Mouse (Mus musculus) limb, embryonic 14.5 days (tissue): ENCODE data around the gene 4931414P19Rik. TPM values are rescaled to one million over a fixed set of nuclear protein-coding genes. Genes with fewer than 3 reads are reported as not detected.
"Not testable (repeated sequence)": the region's sequence is repeated elsewhere in the genome, so short reads cannot be mapped to it uniquely, and the experiment has no call there.

Source experiments
- ATAC-seq: fragments of 200-750 bp; cut with Nextera tagmentation; 2 replicates; pipeline ENCODE4 v1.8.0; 2017; ENCODE audit warnings: low read depth, moderate number of reproducible peaks, moderate TSS enrichment; ENCODE audit not compliant: low FRiP score
- DNase-seq: peaks from one replicate; pipeline ENCODE4 v3.0.0-alpha.2; 2015; ENCODE audit warnings: low spot score
- H3K27ac ChIP-seq: fragments of 300-500 bp; sonication (generic); replicated peaks from 2 replicates; pipeline ENCODE4 v1.5.1; 2014; ENCODE audit warnings: low read depth, mild to moderate bottlenecking, low read length, moderate library complexity, mixed read lengths
- H3K27me3 ChIP-seq: fragments of 300-500 bp; sonication (generic); 2 replicates; pipeline ENCODE4 v1.6.1; 2014; ENCODE audit warnings: low read length, mixed read lengths; ENCODE audit not compliant: control insufficient read depth, insufficient read depth
- H3K36me3 ChIP-seq: fragments of 300-500 bp; sonication (generic); 2 replicates; pipeline ENCODE4 v1.6.1; 2014; ENCODE audit warnings: mild to moderate bottlenecking, low read length, moderate library complexity, mixed read lengths; ENCODE audit not compliant: control insufficient read depth, insufficient read depth
- H3K4me1 ChIP-seq: fragments of 300-500 bp; sonication (generic); 2 replicates; pipeline ENCODE4 v1.6.1; 2014; ENCODE audit warnings: antibody characterized with exemption, low read length, mixed read lengths; ENCODE audit not compliant: control insufficient read depth, insufficient read depth
- H3K4me2 ChIP-seq: fragments of 300-500 bp; sonication (generic); replicated peaks from 2 replicates; pipeline ENCODE4 v1.6.1; 2014; ENCODE audit warnings: low read depth, mild to moderate bottlenecking, low read length, moderate library complexity; ENCODE audit not compliant: severe bottlenecking
- H3K4me3 ChIP-seq: fragments of 300-500 bp; sonication (generic); replicated peaks from 2 replicates; pipeline ENCODE4 v1.5.1; 2014; ENCODE audit warnings: low read length
- H3K9ac ChIP-seq: fragments of 300-500 bp; sonication (generic); 2 replicates; pipeline ENCODE4 v1.6.1; 2014; ENCODE audit warnings: mild to moderate bottlenecking, low read depth, low read length, moderate library complexity; ENCODE audit not compliant: severe bottlenecking
- H3K9me3 ChIP-seq: fragments of 300-500 bp; sonication (generic); 2 replicates; pipeline ENCODE4 v1.6.1; 2016; ENCODE audit warnings: low read length; ENCODE audit not compliant: control insufficient read depth
- POLR2A ChIP-seq: fragments of 200-500 bp; IDR thresholded peaks from 2 replicates; pipeline ENCODE4 v1.8.0; 2012; ENCODE audit warnings: inconsistent platforms, mild to moderate bottlenecking, moderate library complexity, borderline replicate concordance; ENCODE audit not compliant: insufficient read depth, insufficient read length; ENCODE audit errors: extremely low read depth
- WGBS: fragments of 180-500 bp; shearing (Covaris S2); extraction: QIAGEN DNeasy Blood & Tissue Kit; methylation state at CpG from one replicate; pipeline ENCODE4 v1.1.7; 2014; 5-methylcytosine and 5-hydroxymethylcytosine counted together
- polyA plus RNA-seq, 2 experiments: library from polyadenylated mRNA; depleted of rRNA in 1 of 2; stranded (reverse) in 1 of 2; unstranded in 1 of 2; fragments of >200 nt; fragmentation: Nextera tagmentation in 1 of 2; extraction: Ambion mirVana in 1 of 2; gene quantifications; 2 replicates each; pipeline versions ENCODE4 v1.2.1 to v1.2.3; 2012 to 2014

Gene 4931414P19Rik
- polyA plus RNA-seq, 2 experiments: 4.4 to 14.0 TPM

- WGBS: under 1% methylated on average over 18 of the region's 25 CpGs
- ATAC-seq (peak; percentile 96), DNase-seq (peak; percentile 92)
- H3K9ac ChIP-seq: peak within 1 kb of the TSS; percentile 87
- peaks cover 25% of the 10 kb centered on the region for H3K36me3 ChIP-seq
- H3K4me1 ChIP-seq: peaks cover 4% of the 10 kb centered on the region
- no peaks in the 10 kb centered on the region for H3K27me3 ChIP-seq
- peak within 1 kb of the TSS; percentile 69 for H3K4me2 ChIP-seq
- no peak for TF ChIP-seq POLR2A
- no peaks in the 10 kb centered on the region for H3K9me3 ChIP-seq
- H3K27ac ChIP-seq: peak within 1 kb of the TSS; percentile 84
- H3K4me3 ChIP-seq: peak within 1 kb of the TSS; percentile 77
These were observed 12.1 kb upstream of the 4931414P19Rik start, which contains the start of gene Psmb5 for GRCm38 (mm10) chr14:54617897-54618365. Gene Psmb5 (minus strand): TSS chr14:54618022.

- peak overlapping the region; percentile 84 for H3K27ac ChIP-seq
- no peak for DNase-seq
- no peaks in the 10 kb centered on the region for H3K9me3 ChIP-seq
- H3K4me1 ChIP-seq: peaks cover 4% of the 10 kb centered on the region
- peaks cover 30% of the 10 kb centered on the region for H3K36me3 ChIP-seq
- ATAC-seq: peak; percentile 25
- peak overlapping the region; percentile 87 for H3K9ac ChIP-seq
- WGBS: 2% methylated on average over 38 of the region's 38 CpGs
- H3K4me2 ChIP-seq: peak overlapping the region; percentile 69
- TF ChIP-seq POLR2A: no peak
- H3K4me3 ChIP-seq: peak overlapping the region; percentile 77
- no peaks in the 10 kb centered on the region for H3K27me3 ChIP-seq
These were observed 11.5 kb upstream of the 4931414P19Rik start for GRCm38 (mm10) chr14:54617152-54617896.

- H3K27ac ChIP-seq: no peak overlapping the region
- peaks cover 39% of the 10 kb centered on the region for H3K36me3 ChIP-seq
- ATAC-seq (no peak), DNase-seq (no peak)
- H3K4me2 ChIP-seq: no peak overlapping the region
- 96% methylated on average over 16 of the region's 16 CpGs for WGBS
- no peak overlapping the region for H3K9ac ChIP-seq
- no peak for TF ChIP-seq POLR2A
- no peaks in the 10 kb centered on the region for H3K9me3 ChIP-seq
- H3K4me3 ChIP-seq: no peak overlapping the region
- H3K27me3 ChIP-seq: no peaks in the 10 kb centered on the region
- peaks cover 4% of the 10 kb centered on the region for H3K4me1 ChIP-seq
These were observed 10.5 kb upstream of the 4931414P19Rik start for GRCm38 (mm10) chr14:54616226-54616825.

- not testable (repeated sequence) for H3K4me2 ChIP-seq, H3K4me1 ChIP-seq, H3K9ac ChIP-seq, ATAC-seq, H3K9me3 ChIP-seq, H3K27me3 ChIP-seq, H3K27ac ChIP-seq, DNase-seq, H3K4me3 ChIP-seq
- H3K36me3 ChIP-seq: peaks cover 42% of the 10 kb centered on the region
- WGBS: 95% methylated on average over 15 of the region's 16 CpGs
These were observed 8.3 kb upstream of the 4931414P19Rik start for GRCm38 (mm10) chr14:54614130-54614529.

GRCm38 (mm10) chr14:54610648-54611047 lies 4.9 kb upstream of the 4931414P19Rik start:
- H3K27ac ChIP-seq: no peak overlapping the region
- H3K27me3 ChIP-seq: no peaks in the 10 kb centered on the region
- no peak for DNase-seq
- H3K9me3 ChIP-seq: no peaks in the 10 kb centered on the region
- peaks cover 34% of the 10 kb centered on the region for H3K36me3 ChIP-seq
- H3K4me3 ChIP-seq: no peak overlapping the region
- no peak overlapping the region for H3K4me2 ChIP-seq
- no peak for TF ChIP-seq POLR2A
- H3K4me1 ChIP-seq: peaks cover 3% of the 10 kb centered on the region; the same call in 1 of the 2 replicates
- no peak for ATAC-seq
- no peak overlapping the region for H3K9ac ChIP-seq
- 80% methylated on average over 6 of the region's 6 CpGs for WGBS
